Mouse (Mus musculus) embryonic facial prominence, embryonic 15.5 days (tissue): ENCODE data around the gene Creb3l1. TPM values are rescaled to one million over a fixed set of nuclear protein-coding genes. Genes with fewer than 3 reads are reported as not detected.
A peak's percentile ranks its signal among the peaks of the same experiment; 100 is the strongest.

Experiments
- ATAC-seq: fragments of 200-750 bp; cut with Nextera tagmentation; 2 replicates; pipeline ENCODE4 v1.8.0; 2017; ENCODE audit warnings: low read depth, moderate TSS enrichment; ENCODE audit not compliant: insufficient number of reproducible peaks, low FRiP score, low TSS enrichment
- H3K27ac ChIP-seq: fragments of 300-500 bp; sonication (generic); replicated peaks from 2 replicates; pipeline ENCODE4 v1.5.1; 2015; ENCODE audit warnings: mild to moderate bottlenecking, inconsistent platforms
- H3K27me3 ChIP-seq: fragments of 300-500 bp; sonication (generic); 2 replicates; pipeline ENCODE4 v1.6.1; 2015; ENCODE audit warnings: inconsistent platforms
- H3K36me3 ChIP-seq: fragments of 300-500 bp; sonication (generic); 2 replicates; pipeline ENCODE4 v1.6.1; 2015; ENCODE audit warnings: mild to moderate bottlenecking, inconsistent platforms
- H3K4me1 ChIP-seq: fragments of 300-500 bp; sonication (generic); 2 replicates; pipeline ENCODE4 v1.6.1; 2015; ENCODE audit warnings: inconsistent platforms
- H3K4me2 ChIP-seq: fragments of 300-500 bp; sonication (generic); replicated peaks from 2 replicates; pipeline ENCODE4 v1.6.1; 2015; ENCODE audit warnings: mild to moderate bottlenecking, inconsistent platforms
- H3K4me3 ChIP-seq: fragments of 300-500 bp; sonication (generic); replicated peaks from 2 replicates; pipeline ENCODE4 v1.5.1; 2015; ENCODE audit warnings: mild to moderate bottlenecking, inconsistent platforms
- H3K9ac ChIP-seq: fragments of 300-500 bp; sonication (generic); 2 replicates; pipeline ENCODE4 v1.6.1; 2015; ENCODE audit warnings: inconsistent platforms
- H3K9me3 ChIP-seq: fragments of 300-500 bp; sonication (generic); replicated peaks from 2 replicates; pipeline ENCODE4 v1.6.1; 2016; ENCODE audit warnings: inconsistent platforms
- WGBS: fragments of 180-500 bp; shearing (Covaris S2); methylation state at CpG from one replicate; pipeline ENCODE4 v1.1.7; 2015; 5-methylcytosine and 5-hydroxymethylcytosine counted together
- polyA plus RNA-seq: library from polyadenylated mRNA; unstranded; fragments of >200 nt; fragmentation: Nextera tagmentation; extraction: Ambion mirVana; gene quantifications from 2 replicates; pipeline ENCODE4 v1.2.1, GENCODE M21; 2015

Creb3l1 gene
- polyA plus RNA-seq, 1 experiment from 2014 or later: 44.3 TPM

DNA sequence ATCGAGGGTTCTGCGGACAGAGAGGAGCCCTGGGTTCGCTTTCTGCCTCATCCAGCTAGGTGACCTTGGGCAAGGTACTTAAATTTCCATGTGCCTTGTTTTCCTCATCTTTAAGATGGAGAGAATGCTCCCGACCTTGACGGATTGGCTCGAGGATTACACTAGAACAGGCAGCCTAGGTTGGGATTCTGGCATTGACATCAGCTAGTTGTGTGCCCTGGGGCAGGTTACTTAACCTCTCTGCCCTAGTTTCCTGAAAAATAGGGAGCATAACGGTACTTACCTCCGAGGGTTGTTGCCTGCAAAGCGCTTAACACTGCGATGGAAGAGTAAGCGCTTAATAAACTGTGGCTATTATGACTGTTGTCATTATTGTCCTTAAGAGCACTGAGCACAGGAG lies 34.6 kb upstream of the Creb3l1 start:
- no peak for ATAC-seq
- peak overlapping the region; percentile 33 for H3K9ac ChIP-seq
- H3K4me3 ChIP-seq: peak overlapping the region; percentile 54
- H3K4me2 ChIP-seq: peak overlapping the region; percentile 94
- peaks cover 56% of the 10 kb centered on the region for H3K4me1 ChIP-seq
- H3K36me3 ChIP-seq: no peaks in the 10 kb centered on the region
- WGBS: 1% methylated on average over 11 of the region's 11 CpGs
- no peaks in the 10 kb centered on the region for H3K9me3 ChIP-seq
- H3K27me3 ChIP-seq: peaks cover 28% of the 10 kb centered on the region
- H3K27ac ChIP-seq: no peak overlapping the region

DNA sequence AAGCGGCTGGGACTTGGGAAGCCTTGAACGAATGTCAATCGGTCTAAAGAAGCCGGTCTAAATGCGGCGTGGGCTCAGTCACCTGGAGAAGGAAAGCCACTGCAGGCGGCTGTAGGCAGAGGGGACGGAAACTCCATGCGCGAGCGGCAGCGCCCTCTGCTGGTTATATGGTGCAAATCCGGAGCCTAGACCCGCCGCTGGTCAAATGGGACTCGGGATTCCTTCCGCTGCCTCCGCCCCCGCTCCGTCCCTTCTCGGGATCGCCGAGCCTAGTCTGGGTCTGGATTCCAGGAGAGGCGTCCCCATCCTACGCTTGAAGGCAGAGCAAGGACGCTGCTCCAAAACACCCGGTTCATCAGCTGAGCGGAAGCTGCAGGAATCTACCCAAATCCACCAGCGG lies 34.2 kb upstream of the Creb3l1 start:
- H3K27ac ChIP-seq: no peak overlapping the region
- peak overlapping the region; percentile 33; the same call in 1 of the 2 replicates for H3K9ac ChIP-seq
- H3K4me1 ChIP-seq: peaks cover 56% of the 10 kb centered on the region
- peaks cover 28% of the 10 kb centered on the region for H3K27me3 ChIP-seq
- no peaks in the 10 kb centered on the region for H3K36me3 ChIP-seq
- H3K4me3 ChIP-seq: peak overlapping the region; percentile 54
- ATAC-seq: peak; percentile 66
- WGBS: under 1% methylated on average over 29 of the region's 29 CpGs
- H3K4me2 ChIP-seq: peak overlapping the region; percentile 94
- no peaks in the 10 kb centered on the region for H3K9me3 ChIP-seq

DNA sequence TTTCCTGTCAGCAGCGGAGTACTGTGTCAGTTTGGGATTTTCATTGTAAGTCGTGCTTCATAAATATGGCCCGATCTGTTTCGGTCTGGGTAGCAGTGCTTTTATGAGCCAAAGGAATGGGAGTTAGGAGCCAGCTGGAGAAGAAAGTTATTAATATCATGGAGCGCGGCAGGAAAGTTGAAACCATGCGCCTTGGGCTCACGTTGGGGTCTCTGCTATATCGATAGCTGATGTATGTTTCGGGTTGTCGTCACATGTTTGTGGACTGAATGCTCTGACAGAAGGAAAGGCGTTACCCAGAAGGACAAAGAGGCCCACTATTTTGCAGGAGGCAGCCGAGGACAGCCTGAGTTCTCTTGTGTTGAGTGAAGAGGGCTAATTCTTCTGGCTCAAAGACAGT lies 32.5 kb upstream of the Creb3l1 start:
- 43% methylated on average over 13 of the region's 13 CpGs for whole genome bisulfite sequencing
- H3K4me1 ChIP-seq: peaks cover 70% of the 10 kb centered on the region
- H3K4me2 ChIP-seq: no peak overlapping the region
- peaks cover 28% of the 10 kb centered on the region for H3K27me3 ChIP-seq
- H3K9ac ChIP-seq: no peak overlapping the region
- no peak overlapping the region for H3K4me3 ChIP-seq
- peak overlapping the region; percentile 99 for H3K27ac ChIP-seq
- no peaks in the 10 kb centered on the region for H3K9me3 ChIP-seq
- ATAC-seq: no peak
- no peaks in the 10 kb centered on the region for H3K36me3 ChIP-seq

DNA sequence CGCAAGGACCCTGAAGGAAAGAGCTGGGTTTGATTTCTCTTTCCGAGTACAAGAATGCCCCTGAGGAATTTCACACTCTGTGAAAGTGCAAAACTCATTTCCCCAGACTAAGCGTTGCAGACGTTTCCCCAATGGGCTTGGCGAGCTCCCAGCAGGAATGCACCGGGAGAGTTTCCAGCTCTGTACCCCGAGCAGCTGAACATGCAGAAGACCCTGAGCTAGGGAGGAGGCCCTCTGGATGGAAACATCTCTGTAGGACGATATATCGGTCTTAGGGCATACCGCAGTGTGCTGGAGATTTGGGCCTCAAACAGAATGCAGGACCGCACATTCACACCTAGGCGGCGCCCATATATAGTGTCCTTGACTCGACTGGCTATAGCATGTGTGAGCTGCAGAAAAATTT lies 31.5 kb upstream of the Creb3l1 start:
- Histone ChIP-seq H3K4me2 (peak overlapping the region; percentile 65), H3K4me3 (peak overlapping the region; percentile 40), H3K9ac (peak overlapping the region; percentile 18; the same call in 1 of the 2 replicates), H3K9me3 (no peaks in the 10 kb centered on the region), H3K27me3 (peaks cover 23% of the 10 kb centered on the region), H3K27ac (peak overlapping the region; percentile 99), H3K36me3 (no peaks in the 10 kb centered on the region), H3K4me1 (peaks cover 70% of the 10 kb centered on the region)
- under 1% methylated on average over 14 of the region's 14 CpGs for WGBS
- peak; percentile 37 for ATAC-seq

DNA sequence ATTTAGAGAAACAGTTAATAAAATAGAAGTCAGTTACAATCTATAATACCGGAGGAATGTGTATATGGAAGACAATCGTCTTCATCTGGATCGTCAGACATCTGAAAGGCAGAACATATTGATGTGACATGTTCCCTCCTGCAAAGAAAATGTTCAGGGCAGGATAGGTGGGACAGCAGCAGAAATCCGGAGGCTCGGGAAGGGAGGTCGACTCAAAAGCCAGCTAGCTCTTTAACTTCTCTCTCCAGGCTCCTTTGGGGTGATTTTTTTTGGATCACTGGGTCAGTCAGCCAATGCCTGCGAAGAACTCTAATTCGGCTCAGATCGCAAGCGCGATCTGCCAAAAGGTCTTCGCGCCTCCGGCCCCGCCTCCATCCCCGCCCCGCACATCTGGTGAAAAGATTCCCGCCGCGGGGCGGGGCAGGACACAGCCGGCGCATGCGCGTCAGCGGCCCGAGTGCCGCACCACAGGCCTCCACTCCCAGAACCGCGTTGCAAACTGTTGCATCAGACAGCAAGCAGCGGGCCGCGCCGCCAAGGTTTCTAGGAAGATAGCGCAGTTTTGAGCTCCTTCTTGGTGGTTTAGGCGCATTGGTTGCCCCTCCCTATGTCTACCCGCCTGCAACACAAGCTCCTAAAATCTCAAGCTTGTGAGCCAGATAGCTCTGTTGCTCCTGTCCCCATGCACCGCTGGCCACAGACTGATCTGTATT lies 31.0 kb upstream of the Creb3l1 start:
- Histone ChIP-seq H3K27me3 (peaks cover 17% of the 10 kb centered on the region), H3K9me3 (no peaks in the 10 kb centered on the region), H3K4me1 (peaks cover 70% of the 10 kb centered on the region), H3K4me2 (peak overlapping the region; percentile 65), H3K4me3 (peak overlapping the region; percentile 40), H3K27ac (peak overlapping the region; percentile 99), H3K9ac (peak overlapping the region; percentile 18; the same call in 1 of the 2 replicates), H3K36me3 (no peaks in the 10 kb centered on the region)
- ATAC-seq: peak; percentile 71
- 1% methylated on average over 38 of the region's 38 CpGs for WGBS

DNA sequence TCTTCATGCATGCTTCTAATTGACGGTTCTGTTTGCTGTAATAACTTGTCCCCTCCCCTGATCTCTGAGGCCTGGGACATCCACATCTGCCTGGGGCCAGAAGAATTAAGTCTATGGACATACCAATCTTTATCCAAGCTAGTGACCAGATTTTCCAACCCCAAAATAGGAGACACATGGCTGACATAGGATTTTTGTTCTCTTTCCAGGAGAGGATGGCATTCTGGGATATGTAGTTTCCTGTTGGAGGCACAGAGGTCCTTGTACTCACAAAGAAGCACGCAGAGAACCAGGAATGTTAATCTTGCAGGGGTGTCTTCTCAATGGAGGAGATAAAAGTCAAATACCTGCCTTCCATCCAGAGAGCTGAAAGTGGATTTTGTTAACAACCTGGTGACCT lies 28.5 kb upstream of the Creb3l1 start:
- peak; percentile 17; the same call in 1 of the 2 replicates for ATAC-seq
- 0 out of 2 replicates have a peak overlapping the region, but pooled peaks have one; percentile 34 for H3K4me2 ChIP-seq
- no peak overlapping the region for H3K4me3 ChIP-seq
- H3K9ac ChIP-seq: no peak overlapping the region
- no peaks in the 10 kb centered on the region for H3K36me3 ChIP-seq
- H3K9me3 ChIP-seq: no peaks in the 10 kb centered on the region
- H3K4me1 ChIP-seq: peaks cover 50% of the 10 kb centered on the region
- 28% methylated on average over 2 of the region's 2 CpGs for WGBS
- no peaks in the 10 kb centered on the region for H3K27me3 ChIP-seq
- H3K27ac ChIP-seq: peak overlapping the region; percentile 75

DNA sequence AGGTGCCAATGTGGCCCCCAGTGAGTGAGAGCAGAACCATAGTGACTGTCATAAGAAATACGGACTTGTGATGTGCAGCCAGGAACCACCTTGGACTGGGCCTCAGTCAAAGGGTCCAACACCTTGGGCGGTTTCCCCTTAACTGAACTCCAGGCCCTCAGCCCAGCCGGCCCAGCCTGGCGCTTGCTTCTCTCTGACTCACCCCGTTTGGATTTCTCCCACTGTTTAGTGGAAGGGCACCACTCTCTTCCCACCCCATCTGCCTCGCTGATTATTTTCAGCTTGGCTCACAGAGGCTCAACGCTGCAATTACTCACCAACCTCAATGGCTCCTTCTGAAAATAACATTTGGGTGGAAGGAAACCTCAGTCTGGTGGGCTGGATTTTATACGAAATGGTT lies 27.9 kb upstream of the Creb3l1 start:
- peak overlapping the region; percentile 75 for H3K27ac ChIP-seq
- ATAC-seq: peak; percentile 30; the same call in 1 of the 2 replicates
- 63% methylated on average over 8 of the region's 8 CpGs for WGBS
- no peaks in the 10 kb centered on the region for H3K9me3 ChIP-seq
- H3K4me2 ChIP-seq: no peak overlapping the region
- H3K9ac ChIP-seq: no peak overlapping the region
- H3K36me3 ChIP-seq: no peaks in the 10 kb centered on the region
- peaks cover 48% of the 10 kb centered on the region for H3K4me1 ChIP-seq
- no peak overlapping the region for H3K4me3 ChIP-seq
- no peaks in the 10 kb centered on the region for H3K27me3 ChIP-seq

DNA sequence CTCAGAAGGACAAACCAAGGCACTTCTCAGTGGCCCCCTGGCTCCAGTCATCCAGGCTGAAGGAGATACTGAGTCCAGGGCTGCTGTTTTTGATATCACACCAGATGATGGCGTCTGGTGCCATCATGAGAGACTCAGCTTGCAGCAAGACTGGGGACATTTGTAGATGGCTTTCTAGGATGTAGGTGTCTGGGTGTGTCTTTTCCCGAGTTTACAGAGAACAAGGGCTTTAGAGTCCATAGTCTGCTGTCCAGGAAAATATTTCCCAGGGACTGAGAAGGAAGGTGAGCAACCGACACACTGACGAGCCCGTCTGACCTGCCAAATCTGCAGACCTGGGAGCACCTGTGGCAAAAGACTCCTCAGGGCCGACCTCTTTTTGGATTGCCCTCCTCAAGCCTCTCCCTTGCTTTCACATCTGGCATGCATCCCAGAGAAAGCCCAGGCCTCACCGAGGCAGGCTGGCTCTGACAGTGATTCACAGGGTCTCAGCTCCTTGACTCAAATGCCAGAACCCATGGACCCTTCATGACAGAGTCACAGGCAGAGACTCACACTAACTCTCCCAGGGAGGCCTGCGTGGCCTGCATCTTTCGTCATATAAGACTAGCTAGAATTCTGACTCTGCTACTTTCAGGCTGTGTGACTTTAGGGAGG lies 23.9 kb upstream of the Creb3l1 start:
- H3K27ac ChIP-seq: no peak overlapping the region
- no peak overlapping the region for H3K4me2 ChIP-seq
- no peaks in the 10 kb centered on the region for H3K36me3 ChIP-seq
- peaks cover 16% of the 10 kb centered on the region for H3K4me1 ChIP-seq
- no peak overlapping the region for H3K9ac ChIP-seq
- no peak overlapping the region for H3K4me3 ChIP-seq
- no peaks in the 10 kb centered on the region for H3K9me3 ChIP-seq
- no peaks in the 10 kb centered on the region for H3K27me3 ChIP-seq
- WGBS: 56% methylated on average over 9 of the region's 9 CpGs
- no peak for ATAC-seq

DNA sequence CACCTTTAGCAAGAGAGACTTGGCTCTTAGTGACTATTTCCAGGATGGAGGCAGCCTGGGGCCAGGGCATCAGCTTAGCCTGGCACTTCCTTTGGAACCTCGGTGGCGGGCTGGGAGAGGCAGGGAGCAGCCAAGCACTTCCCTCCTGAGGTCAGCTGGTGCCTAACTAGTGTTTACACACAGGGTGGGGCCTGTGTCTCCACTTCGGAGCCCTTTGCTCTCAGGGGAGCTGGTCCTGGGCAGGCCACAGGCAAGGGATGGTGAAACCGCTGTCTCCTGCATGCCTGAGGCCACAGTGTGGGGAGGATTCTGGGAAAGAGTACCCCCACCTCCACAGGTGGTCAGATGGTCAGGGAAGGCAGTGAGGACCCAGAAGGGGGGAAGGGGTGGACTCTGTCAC lies 23.3 kb upstream of the Creb3l1 start:
- H3K4me1 ChIP-seq: peaks cover 11% of the 10 kb centered on the region
- no peak overlapping the region for H3K9ac ChIP-seq
- ATAC-seq: 0 out of 2 replicates have a peak, but pooled peaks have one; percentile 39
- no peak overlapping the region for H3K4me3 ChIP-seq
- H3K9me3 ChIP-seq: no peaks in the 10 kb centered on the region
- no peak overlapping the region for H3K4me2 ChIP-seq
- H3K36me3 ChIP-seq: no peaks in the 10 kb centered on the region
- H3K27me3 ChIP-seq: no peaks in the 10 kb centered on the region
- WGBS: 23% methylated on average over 4 of the region's 4 CpGs
- H3K27ac ChIP-seq: no peak overlapping the region

DNA sequence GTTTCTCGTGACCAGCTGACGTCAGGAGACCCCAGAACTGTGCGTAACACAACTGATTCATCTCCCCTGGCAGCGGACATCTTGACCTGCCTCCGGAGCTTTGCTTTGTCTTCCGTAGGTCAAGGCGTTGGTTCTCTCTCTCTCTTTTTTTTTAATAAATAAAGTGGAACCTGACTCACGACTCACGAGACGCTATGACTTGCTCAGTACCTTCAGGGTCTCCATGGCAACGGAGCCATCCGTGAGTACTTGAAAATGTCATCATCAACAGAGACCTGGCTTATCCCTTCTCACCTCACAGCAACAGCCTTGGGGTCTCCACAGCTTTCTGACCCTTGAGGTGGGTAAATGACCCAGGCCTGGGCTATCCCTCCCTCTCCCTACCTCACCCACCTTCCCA lies 19.0 kb upstream of the Creb3l1 start:
- WGBS: 89% methylated on average over 12 of the region's 12 CpGs
- no peak for ATAC-seq
- no peaks in the 10 kb centered on the region for H3K36me3 ChIP-seq
- H3K9me3 ChIP-seq: no peaks in the 10 kb centered on the region
- H3K9ac ChIP-seq: no peak overlapping the region
- no peak overlapping the region for H3K4me2 ChIP-seq
- H3K4me3 ChIP-seq: no peak overlapping the region
- no peaks in the 10 kb centered on the region for H3K27me3 ChIP-seq
- H3K4me1 ChIP-seq: peaks cover 4% of the 10 kb centered on the region
- no peak overlapping the region for H3K27ac ChIP-seq

DNA sequence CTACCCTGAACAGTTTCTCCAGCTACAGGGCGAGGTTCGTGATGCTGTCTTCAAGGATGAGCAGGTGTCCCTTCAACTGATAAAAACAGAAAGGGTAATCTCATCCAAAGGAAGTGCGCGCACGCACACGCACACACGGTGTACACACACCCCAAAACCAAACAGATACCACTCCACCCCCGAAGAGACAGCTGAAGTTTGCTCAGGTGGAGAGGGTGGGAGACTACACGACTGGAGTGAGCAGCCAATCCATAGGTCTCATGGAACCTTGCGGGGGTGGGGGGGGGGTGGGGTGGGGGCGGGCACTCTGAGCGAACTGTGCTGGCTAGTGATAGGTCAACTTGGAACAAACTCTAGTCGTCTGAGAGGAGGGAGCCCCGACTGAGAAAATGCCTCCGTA lies 17.2 kb upstream of the Creb3l1 start:
- 0 out of 2 replicates have a peak, but pooled peaks have one; percentile 15 for ATAC-seq
- Histone ChIP-seq H3K9me3 (no peaks in the 10 kb centered on the region), H3K36me3 (no peaks in the 10 kb centered on the region), H3K4me1 (no peaks in the 10 kb centered on the region), H3K27me3 (no peaks in the 10 kb centered on the region), H3K27ac (no peak overlapping the region), H3K4me2 (no peak overlapping the region), H3K9ac (no peak overlapping the region), H3K4me3 (no peak overlapping the region)
- WGBS: 83% methylated on average over 15 of the region's 15 CpGs
